Mouse (Mus musculus) MEL (cell line): ENCODE measurements around the gene Nme4.

Experiments
- CTCF ChIP-seq, 3 experiments: IDR thresholded peaks in 2 of 3; conservative IDR thresholded peaks in 1 of 3; 2 replicates each; pipeline ENCODE4 v1.5.1; 2011 to 2012; ENCODE audit warnings: low read length in 3 of 3, low read depth in 2 of 3, mild to moderate bottlenecking in 2 of 3, improper control_type of control experiment in 1 of 3, inconsistent platforms in 1 of 3, mixed read lengths in 1 of 3, moderate library complexity in 1 of 3; ENCODE audit not compliant: control insufficient read depth in 1 of 3, insufficient read depth in 1 of 3, poor library complexity in 1 of 3, severe bottlenecking in 1 of 3
- E2F4 ChIP-seq: IDR thresholded peaks from 2 replicates; pipeline ENCODE4 v1.6.1; 2011; ENCODE audit warnings: low read depth, low read length, improper control_type of control experiment, borderline replicate concordance
- ELF1 ChIP-seq: IDR thresholded peaks from 2 replicates; pipeline ENCODE4 v1.6.1; 2014; ENCODE audit warnings: low read depth, mild to moderate bottlenecking, inconsistent platforms, low read length, improper control_type of control experiment, moderate library complexity
- MAFK ChIP-seq: IDR thresholded peaks from 2 replicates; pipeline ENCODE4 v1.6.1; 2011; ENCODE audit warnings: low read depth, mild to moderate bottlenecking, low read length, improper control_type of control experiment, borderline replicate concordance
- MAX ChIP-seq: IDR thresholded peaks from 2 replicates; pipeline ENCODE4 v1.6.1; 2011; ENCODE audit warnings: low read length, improper control_type of control experiment
- POLR2A ChIP-seq, 2 experiments: IDR thresholded peaks; 2 replicates each; pipeline ENCODE4 v1.6.1; 2011 to 2012; ENCODE audit warnings: low read length in 2 of 2, mild to moderate bottlenecking in 2 of 2, control low read depth in 1 of 2, improper control_type of control experiment in 1 of 2, low read depth in 1 of 2, moderate library complexity in 1 of 2; ENCODE audit not compliant: control insufficient read depth in 1 of 2, insufficient read depth in 1 of 2, poor library complexity in 1 of 2
- SMC3 ChIP-seq: IDR thresholded peaks from 2 replicates; pipeline ENCODE4 v1.6.1; 2011; ENCODE audit warnings: low read depth, low read length, improper control_type of control experiment
- USF1 ChIP-seq: IDR thresholded peaks from 2 replicates; pipeline ENCODE4 v1.6.1; 2014; ENCODE audit warnings: low read depth, mild to moderate bottlenecking, inconsistent platforms, low read length, improper control_type of control experiment, moderate library complexity
- ZC3H11A ChIP-seq: IDR thresholded peaks from 2 replicates; pipeline ENCODE4 v1.6.1; 2012; ENCODE audit warnings: low read depth, mild to moderate bottlenecking, inconsistent platforms, low read length, improper control_type of control experiment

- TF ChIP-seq POLR2A (IDR thresholded peaks at IDR 0.05; ENCODE audit: control insufficient read depth in 1 of 2, insufficient read depth in 1 of 2, low read depth in 1 of 2, low read length in 2 of 2, poor library complexity in 1 of 2) (no peak), E2F4 (no peak), CTCF (IDR thresholded peaks at IDR 0.05 in 2 of 3, conservative IDR thresholded peaks at IDR 0.05 in 1 of 3; ENCODE audit: control insufficient read depth in 1 of 3, insufficient read depth in 1 of 3, low read depth in 2 of 3, low read length in 3 of 3, poor library complexity in 1 of 3, severe bottlenecking in 1 of 3) (no peak), ZC3H11A (no peak), MAFK (no peak), USF1 (no peak), SMC3 (no peak), MAX (no peak), ELF1 (no peak)
Observed at GRCm38 (mm10) chr17:26087059-26087564, 8.3 kb downstream of the Nme4 start.
